Comparison of ENCODE assay signal across 9 mouse cellular contexts in genomic region chr12:98280530-98280929, GRCm38 (mm10). TPM values are rescaled to one million over a fixed set of nuclear protein-coding genes. Genes with fewer than 3 reads are reported as not detected.
DNase-seq lines count a peak whose midpoint lies in the region; ATAC-seq lines count a peak whose summit lies in the region.
"Had no signal": no experiment of that assay in that cellular context is flagged by ENCODE, and none has a peak within 500 bp of the region (broad histone marks: within the 10 kb centered on the region; RNA-seq: fewer than 3 reads in every experiment).

No protein-coding gene starts in this region.

- no peaks in the 10 kb centered on the region for H3K9me3 ChIP-seq in embryonic facial prominence, embryonic 10.5 days
- no peaks in the 10 kb centered on the region for H3K9me3 ChIP-seq in hindbrain, embryonic 16.5 days (ENCODE audit: control insufficient read depth, low read length)

- H3K4me2 ChIP-seq in hindbrain, embryonic 16.5 days (ENCODE audit: low read length), result no peak overlapping the region

- ATAC-seq in hindbrain, embryonic 16.5 days, result peak; percentile 79; the same call in 1 of the 2 replicates

- H3K4me1 ChIP-seq in embryonic facial prominence, embryonic 10.5 days, result no peaks in the 10 kb centered on the region
- no peaks in the 10 kb centered on the region for H3K4me1 ChIP-seq in hindbrain, embryonic 16.5 days (ENCODE audit: control insufficient read depth, insufficient read depth, low read depth, low read length)

- intact Hi-C loops in left cerebral cortex, postnatal 25 days (cut with DNase I), result loop anchor here (5.0 to 10.0 kb wide), 4 partner anchors 52 to 464 kb away; partner anchors contain the start of genes Spata7 and Zc3h14

- no peak overlapping the region for H3K4me3 ChIP-seq in embryonic facial prominence, embryonic 10.5 days
- no peak overlapping the region for H3K4me3 ChIP-seq in hindbrain, embryonic 16.5 days (ENCODE audit: low read length)

- no peaks in the 10 kb centered on the region for H3K27me3 ChIP-seq in embryonic facial prominence, embryonic 10.5 days (replicated peaks; ENCODE audit: low read depth, poor library complexity, severe bottlenecking)
- no peaks in the 10 kb centered on the region for H3K27me3 ChIP-seq in hindbrain, embryonic 16.5 days (replicated peaks; ENCODE audit: control insufficient read depth, insufficient read depth, low read length)

- peak; percentile 20 for DNase-seq in ovary, postnatal 36 days (ENCODE audit: low spot score)
- DNase-seq in ovary, adult 18-20 months (ENCODE audit: low spot score), result no peak
- peak; percentile 58 for DNase-seq in adrenal gland, postnatal 25 days
- DNase-seq in embryonic facial prominence, embryonic 10.5 days (ENCODE audit: low spot score), result peak; percentile 64
- DNase-seq in left cerebral cortex, postnatal 25 days (ENCODE audit: low spot score in 2 of 2), result peak; percentile 75 to 81
- peak; percentile 79 for DNase-seq in naive thymus-derived CD4-positive, alpha-beta T cell, adult 2 months (ENCODE audit: low read depth)
- no peak for DNase-seq in yolk sac, embryonic 10.5 days (ENCODE audit: low spot score)

- H3K9ac ChIP-seq in hindbrain, embryonic 16.5 days (ENCODE audit: low read depth, low read length), result no peak overlapping the region

- H3K36me3 ChIP-seq in embryonic facial prominence, embryonic 10.5 days (replicated peaks), result no peaks in the 10 kb centered on the region
- H3K36me3 ChIP-seq in hindbrain, embryonic 16.5 days (ENCODE audit: control insufficient read depth, insufficient read depth, low read length), result no peaks in the 10 kb centered on the region

- H3K27ac ChIP-seq in embryonic facial prominence, embryonic 10.5 days (replicated peaks), result no peak overlapping the region
- no peak overlapping the region for H3K27ac ChIP-seq in hindbrain, embryonic 16.5 days (ENCODE audit: low read depth, low read length)

- 38% methylated on average over 5 of the region's 5 CpGs for WGBS in embryonic facial prominence, embryonic 10.5 days
- WGBS in hindbrain, embryonic 16.5 days, result 33% methylated on average over 5 of the region's 5 CpGs

RNA-seq across cellular contexts. Expression of gene Gpr65, which starts 12.1 kb away (rescaled TPM):
- 0.43 and 0.82 TPM in 2 replicates for total RNA-seq in adrenal gland, postnatal 25 days (2021)
- 0.19 and 0.44 TPM in 2 replicates for polyA plus RNA-seq in embryonic facial prominence, embryonic 10.5 days (2016; fragmentation: Nextera tagmentation; extraction: Ambion mirVana)
- 0.24 and 0.31 TPM in 2 replicates for polyA plus RNA-seq in hindbrain, embryonic 16.5 days (2015; fragmentation: Nextera tagmentation; extraction: Ambion mirVana)
- total RNA-seq in left cerebral cortex, postnatal 25 days (2021), result not detected
- polyA plus RNA-seq: neural tube, embryonic 14.5 days had no signal

RNA-seq across cellular contexts. Expression of gene Galc, which starts 21.3 kb away (rescaled TPM):
- total RNA-seq in adrenal gland, postnatal 25 days (2021), result 17.6 and 18.5 TPM in 2 replicates
- 12.4 and 12.9 TPM in 2 replicates for polyA plus RNA-seq in embryonic facial prominence, embryonic 10.5 days (2016; fragmentation: Nextera tagmentation; extraction: Ambion mirVana)
- polyA plus RNA-seq in hindbrain, embryonic 16.5 days (2015; fragmentation: Nextera tagmentation; extraction: Ambion mirVana), result 10.6 and 11.7 TPM in 2 replicates
- 10 to 100 TPM; 19.8 to 24.2 TPM for total RNA-seq in left cerebral cortex, postnatal 25 days (2021)

Comparison
In these comparisons a context has a peak if more than half of its experiments do, and no peak if none do; other contexts are left out.
1. DNase-seq: peak in ovary, postnatal 36 days (single experiment), adrenal gland, postnatal 25 days (single experiment), embryonic facial prominence, embryonic 10.5 days (single experiment), left cerebral cortex, postnatal 25 days (2 of 2) and naive thymus-derived CD4-positive, alpha-beta T cell, adult 2 months (single experiment); none in ovary, adult 18-20 months (single experiment) and yolk sac, embryonic 10.5 days (single experiment).